Mouse (Mus musculus) T-helper 2 cell (primary cell): ENCODE data around the gene Ankrd33b.

ENCODE experiments used
- in situ Hi-C: fragments of 300-600 bp; cut with MboI, MseI; formaldehyde crosslinking; loops from one replicate; pipeline ENCODE4 v1.15.1; 2025; ENCODE audit warnings: high pct_unique_total_duplicates

Gene Ankrd33b

DNA sequence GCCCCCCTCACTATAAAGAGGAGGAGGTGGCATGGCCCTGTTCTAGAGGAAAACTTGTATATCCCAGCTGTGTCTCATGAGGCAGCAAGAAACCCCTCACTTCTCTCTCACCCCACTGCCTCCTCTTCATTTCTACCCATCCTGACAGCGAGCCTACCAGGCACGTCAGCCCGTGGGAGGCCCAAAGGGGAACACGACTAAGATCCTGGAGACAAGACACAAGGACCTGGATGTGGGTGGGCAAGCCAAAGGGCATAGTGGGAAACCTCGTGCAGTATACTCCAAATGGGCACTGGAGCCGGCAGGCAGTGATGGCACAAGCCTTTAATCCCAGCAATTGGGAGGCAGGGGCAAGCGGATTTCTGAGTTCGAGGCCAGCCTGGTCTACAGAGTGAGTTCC is 1.0 kb upstream of the Ankrd33b start:
- in situ Hi-C loops = no loop called here

DNA sequence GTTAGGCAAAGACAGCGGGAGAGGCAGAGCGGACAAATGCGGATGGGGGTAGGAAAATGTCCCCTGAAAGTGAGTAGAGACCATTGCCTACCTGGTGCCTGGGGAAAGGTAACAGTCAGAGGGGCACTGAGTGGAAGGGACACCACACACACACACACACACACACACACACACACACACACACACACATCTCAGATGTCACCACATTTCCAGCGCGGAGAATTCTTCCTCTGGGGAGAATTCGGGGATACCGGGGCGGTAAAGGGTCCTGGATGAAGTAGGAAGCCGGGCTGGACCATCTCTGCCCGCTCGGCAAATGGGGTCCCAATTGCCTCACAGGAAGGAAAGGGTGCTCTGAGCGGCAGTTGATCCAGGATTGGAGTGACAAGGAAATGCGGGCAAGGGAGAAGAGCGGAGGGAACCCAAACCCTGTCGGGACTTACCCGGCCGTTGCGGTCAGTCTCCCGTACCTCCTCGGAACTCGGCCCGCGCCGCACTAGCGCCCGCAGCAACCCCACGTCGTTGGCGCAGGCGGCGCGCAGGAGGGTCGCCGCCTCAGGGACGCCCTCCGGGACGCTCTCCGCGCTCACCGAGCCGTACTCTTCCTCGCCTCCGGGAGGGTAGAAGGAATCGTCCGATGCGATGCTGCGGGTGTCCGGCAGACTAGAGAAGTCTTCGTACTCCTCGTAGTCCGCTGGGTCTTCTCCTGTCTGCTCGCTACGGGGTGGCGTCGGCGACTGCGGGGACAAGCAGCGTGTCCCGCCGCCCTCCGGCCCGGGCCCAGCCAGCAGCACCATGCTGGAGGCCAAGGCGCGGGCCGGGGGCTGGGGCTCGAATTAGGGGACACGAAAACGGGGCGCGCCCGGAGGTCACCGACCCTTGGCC is 688 bp downstream of the Ankrd33b start:
- in situ Hi-C loops = no loop called here

DNA sequence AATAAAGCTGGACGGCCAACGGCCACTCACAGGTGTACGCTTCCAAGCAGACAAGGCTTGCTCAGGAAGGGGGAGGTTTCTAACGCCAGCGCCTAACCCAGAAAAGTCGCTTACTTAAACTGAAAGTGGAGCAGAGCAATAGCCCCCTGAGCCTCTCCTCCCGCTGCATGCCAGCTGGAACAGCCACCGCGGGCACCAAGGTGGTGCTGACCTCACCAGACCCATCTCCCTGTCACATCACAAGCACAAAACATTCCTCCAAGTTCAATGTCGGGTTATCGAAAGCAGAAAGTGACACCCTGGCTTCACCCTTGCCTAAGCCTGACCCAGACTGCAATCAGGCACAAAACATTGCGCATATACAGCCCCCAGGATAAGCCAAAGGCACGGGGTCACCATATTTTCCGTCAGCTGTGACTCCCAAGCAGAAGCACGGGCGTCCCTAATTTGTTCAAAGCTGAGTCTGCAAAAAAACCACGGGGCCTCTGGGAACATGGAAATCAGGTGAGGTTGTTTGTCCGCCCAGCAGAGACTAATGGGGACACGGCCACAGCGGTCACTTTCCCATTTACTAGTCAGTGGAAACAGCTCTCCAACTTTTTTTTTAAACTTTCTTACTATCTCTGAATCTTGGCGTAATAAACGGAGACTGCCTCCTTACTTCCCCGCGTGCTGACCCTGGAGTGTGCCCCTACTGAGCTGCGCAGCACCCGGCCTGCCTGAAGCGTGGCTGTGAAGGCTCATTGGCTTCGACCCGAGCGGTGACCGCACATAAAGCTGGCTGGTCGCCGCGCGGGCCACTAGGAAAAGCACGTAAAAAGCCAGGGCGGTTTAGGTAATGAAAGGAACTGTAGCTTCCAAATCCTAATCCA is 1.6 kb downstream of the Ankrd33b start:
- in situ Hi-C loops = no loop called here

DNA sequence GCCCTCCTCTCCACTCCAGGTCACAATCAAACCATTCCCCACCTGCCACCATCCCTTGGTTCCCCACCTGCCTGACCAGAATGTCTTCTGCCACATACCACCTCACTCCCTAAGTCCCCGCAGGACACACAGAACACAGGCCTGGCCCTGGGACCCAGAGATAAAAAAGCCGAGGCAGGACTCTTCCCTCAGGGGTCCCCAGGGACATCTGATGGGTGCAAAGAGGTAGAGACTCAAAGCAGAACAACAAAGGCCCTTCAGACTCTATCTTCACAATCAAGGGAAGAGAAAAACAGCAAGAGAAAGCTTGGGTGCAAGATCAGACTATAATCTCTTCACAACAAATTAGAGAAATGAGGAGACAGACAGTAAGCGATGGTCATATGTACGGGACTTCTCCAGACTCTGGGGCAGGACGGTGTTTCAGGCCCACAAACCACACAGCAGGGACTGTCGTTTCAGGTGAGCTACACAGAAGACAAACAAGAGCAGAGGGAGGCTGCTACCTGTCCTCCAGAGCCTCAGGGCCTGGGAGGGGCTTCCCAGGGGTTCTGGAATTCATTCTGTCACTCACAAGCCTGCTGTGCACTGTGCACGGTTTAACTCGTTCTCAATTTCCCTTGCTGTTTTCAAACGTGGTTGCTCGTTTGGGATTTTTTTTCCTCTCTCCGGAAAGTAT is 2.3 kb downstream of the Ankrd33b start:
- in situ Hi-C loops = no loop called here

DNA sequence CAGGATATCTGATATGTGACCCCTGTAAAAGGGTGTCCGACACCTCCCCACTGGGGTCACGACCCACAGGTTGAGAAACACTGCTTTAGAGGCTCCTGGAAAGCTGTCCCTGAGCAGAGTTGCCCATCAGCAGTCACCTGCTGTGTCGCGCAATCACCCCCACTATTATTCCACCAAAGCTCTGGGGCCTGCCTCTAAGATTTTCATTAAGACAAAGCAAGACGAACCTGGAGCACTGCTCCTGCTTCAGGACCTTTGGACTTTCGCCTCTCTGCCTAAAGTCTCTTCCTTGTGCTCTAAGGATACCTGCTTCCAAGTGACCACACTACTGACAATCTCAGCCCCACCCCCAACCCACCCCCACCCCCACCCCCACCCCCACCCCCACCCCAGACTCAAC is 3.1 kb downstream of the Ankrd33b start:
- in situ Hi-C loops = no loop called here

DNA sequence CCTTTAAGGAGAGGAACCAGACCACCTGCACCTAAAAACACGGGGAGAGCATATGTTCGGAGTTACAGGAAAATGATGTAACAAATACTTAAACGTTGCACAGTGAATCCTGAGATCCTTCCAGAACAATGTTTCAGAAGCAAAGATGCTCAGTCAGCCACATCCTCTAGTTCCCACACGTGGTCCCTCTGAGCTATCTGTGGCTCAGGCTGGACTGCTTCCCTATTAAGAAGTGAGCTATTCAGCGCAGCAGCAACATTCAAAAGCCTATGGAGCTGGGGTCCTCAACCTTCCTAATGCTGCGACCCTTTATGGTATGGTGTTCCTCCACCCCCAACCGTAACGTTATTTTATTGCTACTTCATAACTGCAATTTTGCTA is 3.6 kb downstream of the Ankrd33b start:
- in situ Hi-C loops = no loop called here

DNA sequence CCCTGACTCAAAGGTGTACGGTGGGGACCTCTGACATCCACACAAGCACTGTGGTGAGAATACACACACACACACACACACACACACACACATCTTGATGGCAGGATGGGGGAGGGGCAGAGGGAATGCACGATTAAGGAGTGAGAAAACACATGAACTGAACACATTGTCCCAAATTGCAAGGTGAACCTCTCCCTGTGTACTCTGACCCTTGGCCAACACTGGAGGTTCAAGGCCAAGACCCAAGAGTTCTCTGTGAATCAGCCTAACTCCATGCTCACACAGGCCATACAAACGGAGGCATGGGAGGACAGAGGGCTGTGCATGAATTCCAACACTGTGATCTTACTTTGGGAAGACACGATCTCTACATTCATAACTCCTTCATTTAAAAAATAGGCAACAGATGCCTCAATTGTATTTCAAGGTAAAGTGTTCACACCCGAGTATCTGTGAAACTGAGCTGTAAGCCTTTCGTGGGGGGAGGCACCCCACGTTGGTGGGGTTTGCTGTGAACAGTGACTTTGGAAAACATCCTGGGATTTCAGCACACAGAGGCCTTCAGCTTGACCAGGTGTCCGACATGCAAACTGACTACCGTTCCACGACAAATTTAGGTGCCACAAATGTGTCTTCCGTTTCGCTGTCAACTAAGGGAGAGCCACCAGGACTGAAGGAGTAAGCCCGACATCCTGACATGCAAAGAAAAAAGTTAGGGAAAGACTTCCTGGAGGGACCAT is 4.1 kb downstream of the Ankrd33b start:
- in situ Hi-C loops = no loop called here

DNA sequence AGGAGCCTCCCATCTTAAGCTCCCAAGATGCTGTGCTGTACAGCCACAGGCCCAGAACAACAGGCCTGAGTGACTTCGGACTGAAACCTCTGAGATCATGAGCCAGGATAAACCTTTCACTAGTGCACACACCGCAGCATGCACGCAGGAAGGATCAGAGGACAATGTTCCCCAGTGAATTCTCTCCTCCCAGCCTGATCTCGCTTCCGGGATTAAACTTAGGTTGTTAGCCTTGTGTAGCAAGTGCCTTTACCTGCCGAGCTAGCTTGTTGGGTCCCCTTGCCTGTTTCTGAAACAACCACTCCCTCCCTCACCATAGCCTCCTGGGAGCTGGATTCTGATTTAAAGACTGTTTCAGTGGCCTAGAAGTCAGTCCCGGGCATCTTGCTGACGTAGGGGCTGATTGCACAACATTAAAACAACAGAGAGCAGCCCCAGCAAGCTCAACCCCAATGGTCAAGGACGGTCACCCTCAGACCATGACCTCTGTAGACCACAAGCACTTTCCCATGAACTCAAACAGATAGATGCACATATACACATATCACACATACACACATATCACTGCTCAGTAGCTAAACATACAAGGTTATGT is 6.2 kb downstream of the Ankrd33b start:
- in situ Hi-C loops = no loop called here

DNA sequence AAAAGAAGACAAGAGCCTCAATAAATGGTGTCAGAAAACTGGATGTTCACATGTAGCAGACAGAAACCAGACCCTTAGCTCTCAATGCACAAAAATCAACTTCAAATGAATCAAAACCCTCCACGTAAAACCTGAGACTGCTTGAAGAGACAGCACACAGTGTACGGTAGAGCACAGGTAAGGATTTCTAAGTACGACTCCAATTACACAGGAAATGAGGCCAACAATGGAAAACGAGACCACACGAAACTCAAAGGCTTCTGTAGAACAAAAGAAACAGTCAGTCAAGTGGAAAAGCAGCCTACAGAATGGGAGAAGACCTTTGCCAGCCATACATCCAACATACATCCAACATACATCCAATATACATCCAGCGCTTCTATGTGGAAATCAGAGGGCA is 6.9 kb downstream of the Ankrd33b start:
- in situ Hi-C loops = no loop called here

DNA sequence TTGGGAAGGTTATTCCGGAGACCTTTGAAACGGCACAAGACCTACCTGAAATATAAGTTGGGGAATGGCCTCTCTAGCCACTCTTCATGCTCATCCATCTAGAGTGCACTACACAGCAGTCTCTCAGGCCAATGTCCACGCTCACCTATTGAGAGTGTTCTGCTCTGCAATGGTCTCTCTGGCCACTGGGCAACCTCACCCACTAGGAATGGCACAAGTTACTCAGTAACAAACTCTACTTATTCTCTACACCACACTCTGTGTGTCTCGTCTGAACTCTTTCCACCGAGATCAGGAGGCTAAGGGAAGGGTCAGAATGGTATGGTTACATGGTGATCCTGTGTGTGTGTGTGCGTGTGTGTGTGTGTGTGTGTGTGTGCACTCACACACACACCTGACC is 7.7 kb downstream of the Ankrd33b start:
- in situ Hi-C loops = no loop called here

DNA sequence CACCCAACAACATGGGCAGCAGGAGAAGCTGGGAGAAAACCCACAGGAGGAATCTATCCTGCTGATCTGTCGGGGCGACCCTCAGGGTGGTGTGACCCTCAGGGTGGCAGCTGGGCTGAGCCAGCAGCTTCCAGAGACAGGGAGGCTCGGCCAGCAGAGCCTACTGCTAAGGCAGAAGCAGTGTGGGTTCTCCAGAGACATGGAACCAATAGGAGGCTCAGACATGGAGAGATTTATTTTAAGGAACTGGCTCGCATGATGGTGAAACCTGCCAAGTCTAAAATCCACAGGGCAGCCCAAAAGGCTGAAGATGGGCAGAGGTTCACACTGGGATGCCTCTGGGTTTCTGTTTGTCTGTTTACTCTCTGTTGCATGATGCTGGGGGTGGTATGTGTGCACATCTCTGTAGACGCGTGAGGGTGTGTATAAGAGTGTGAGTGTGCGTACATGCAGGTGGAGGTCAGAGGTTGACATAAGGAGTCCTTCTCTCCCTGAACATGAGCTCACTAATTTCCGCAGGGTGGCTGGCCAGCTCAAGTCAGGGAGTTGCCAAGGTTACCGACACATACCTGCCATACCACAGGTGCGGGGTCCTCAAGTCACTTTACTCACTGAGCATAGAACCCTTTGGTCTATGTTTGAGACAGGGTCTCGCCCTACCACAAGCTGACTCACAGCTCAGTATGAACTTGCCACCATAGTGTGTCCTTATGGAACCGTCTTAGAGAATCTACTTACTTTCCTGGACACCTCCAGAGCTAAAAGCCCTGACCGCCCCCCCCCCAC is 14.8 kb downstream of the Ankrd33b start:
- in situ Hi-C loops = no loop called here

DNA sequence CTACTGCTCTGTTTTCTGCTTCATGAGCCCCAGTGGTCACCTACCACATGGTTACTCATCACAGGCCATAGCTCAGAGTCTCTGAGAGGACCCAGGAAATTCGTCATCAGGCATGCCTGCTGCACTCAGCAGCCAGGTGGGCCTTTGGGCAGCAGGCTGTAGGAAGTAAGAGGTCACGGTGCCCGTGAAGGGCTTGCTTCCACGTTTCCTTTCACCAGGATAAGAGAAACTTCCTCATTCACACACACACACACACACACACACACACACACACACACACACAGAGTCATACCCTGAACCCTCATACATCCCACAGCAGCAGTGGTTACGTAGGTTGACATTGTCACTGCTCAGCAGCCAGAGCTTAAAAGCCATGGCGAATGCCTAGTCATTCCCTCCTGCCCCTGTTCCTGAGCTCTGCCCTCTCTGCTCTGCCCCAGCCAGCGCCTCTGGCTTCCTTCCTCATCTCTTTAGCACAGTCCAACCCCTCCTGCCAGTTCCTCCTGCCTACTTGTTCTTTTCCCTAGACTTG is 17.6 kb downstream of the Ankrd33b start:
- in situ Hi-C loops = no loop called here

DNA sequence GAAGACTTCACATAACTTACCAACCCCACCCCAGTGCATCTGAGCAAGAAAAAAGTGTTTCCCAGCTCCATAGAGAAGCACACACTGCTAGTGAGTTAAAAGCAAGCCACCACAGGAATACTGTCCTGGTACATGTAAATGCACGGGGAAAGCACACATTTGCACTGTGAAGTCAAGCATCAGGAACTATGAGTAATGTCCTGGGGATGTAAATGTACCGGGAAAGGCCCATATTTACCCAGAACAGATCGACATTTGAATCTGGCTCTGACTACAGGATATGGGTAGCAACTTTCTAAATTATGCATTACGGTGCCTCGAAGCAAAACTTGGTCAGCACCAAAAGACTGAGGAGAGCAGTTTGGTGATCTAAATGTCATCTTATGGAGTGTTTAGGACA is 18.5 kb downstream of the Ankrd33b start:
- in situ Hi-C loops = no loop called here

DNA sequence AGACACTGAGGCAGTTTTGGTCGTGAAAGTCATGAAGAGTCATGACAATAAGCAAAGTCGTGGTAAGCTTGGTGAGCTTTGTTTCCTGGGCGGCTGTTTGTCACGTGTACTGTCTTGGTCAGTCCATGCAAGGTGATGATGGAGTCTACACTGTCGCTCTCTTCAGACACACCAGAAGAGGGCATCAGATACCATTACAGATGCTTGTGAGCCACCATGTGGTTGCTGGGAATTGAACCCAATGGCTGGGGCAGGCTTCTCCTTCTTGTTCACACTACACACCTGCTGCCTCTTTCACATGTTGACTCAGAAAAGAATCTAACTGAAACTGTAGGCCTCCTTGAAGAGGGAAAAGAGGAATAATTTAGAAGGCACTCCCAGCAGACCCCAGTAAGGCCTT is 19.3 kb downstream of the Ankrd33b start:
- in situ Hi-C loops = no loop called here

DNA sequence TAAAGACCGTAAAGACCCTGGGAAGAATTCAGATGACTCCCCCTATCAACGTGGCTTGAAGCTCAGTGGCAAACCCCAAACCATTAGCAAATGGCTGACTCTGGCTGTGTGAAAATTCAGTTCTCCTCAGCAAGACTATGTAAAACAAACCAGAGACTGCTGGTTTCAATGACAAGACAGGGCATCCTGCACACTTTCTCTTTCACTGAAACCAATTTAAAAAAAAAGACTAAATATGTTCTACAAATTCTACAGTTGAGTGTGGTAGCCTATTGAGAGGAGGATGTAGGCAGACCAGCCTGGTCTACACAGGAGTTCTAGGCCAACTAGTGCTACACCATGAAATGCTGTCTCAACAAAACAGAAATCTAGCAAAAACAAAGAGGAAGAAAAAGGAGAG is 21.0 kb downstream of the Ankrd33b start:
- in situ Hi-C loops = no loop called here

DNA sequence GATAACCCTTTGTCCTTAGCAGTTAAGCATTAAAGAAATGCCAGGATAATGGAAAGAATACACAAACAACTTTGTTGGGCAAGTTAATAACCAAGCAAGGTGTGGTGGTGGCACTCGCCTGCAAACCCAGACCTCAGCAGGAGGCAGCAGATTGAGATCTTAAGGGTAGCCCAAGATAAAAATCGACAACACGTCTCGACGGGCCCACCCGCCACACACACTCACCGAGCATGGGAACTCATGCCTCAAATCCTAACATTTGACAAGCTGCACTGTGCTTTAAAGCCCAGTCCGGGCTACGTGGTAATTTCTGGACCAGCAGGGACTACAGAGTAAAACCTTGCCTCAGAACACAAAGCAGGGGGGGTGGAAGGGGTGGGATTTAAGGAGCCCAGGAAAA is 22.2 kb downstream of the Ankrd33b start:
- in situ Hi-C loops = no loop called here

DNA sequence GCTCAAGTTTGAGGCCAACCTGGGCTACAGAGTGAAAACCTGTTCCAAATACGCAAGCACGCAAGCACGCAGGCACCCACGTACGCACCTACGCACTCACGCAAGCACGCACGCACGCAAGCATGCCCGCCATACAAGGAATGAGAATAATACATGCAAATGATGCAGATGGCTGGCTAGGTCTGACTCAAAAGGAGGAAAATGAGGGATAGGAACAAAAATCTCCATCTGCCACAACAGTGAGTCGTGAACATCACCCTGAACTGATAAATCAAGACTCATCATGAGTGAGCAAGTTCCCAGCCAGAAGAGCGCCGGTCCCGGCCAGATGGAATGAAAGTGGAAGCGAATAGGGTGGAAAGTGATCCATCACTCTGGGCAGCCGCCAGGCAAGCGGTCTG is 22.7 kb downstream of the Ankrd33b start:
- in situ Hi-C loops = no loop called here

DNA sequence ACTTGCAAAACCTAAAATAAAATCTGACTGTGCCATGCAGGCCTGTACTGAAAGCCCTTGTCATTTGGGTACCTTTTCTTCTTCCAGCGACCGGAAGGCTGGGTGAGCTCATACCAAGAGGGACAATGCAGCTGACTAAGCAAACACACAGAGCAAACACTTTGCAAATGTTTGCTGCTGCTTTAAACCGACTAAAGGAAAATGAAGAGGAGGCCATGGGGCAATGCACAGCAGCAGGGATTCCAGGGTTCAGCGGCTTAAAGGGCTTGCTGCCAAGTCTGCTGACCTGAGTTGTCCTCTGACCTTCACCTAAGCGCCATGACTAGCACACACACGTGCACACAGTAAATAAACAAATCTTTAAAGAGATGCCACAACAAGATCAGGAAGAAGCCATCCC is 23.9 kb downstream of the Ankrd33b start:
- in situ Hi-C loops = no loop called here

DNA sequence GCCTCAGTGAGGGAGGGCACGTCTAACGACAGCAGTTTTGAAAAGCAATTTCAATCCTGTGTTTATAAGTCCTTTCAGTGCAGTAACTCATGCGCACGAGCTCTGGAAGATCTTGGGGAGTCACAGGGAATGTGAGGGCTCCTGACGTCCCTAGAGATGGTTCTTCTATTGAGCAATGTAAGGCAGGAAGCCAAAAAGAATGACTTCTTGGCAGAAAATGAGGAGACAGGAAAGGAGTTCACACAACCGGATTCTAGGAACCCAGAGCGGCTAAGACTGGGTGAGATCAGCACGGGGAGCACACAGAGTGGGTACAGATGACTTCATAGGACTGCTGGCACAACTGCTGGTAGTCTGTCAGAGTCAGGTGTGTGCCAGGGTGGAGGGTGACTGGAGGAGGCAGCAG is 25.0 kb downstream of the Ankrd33b start:
- in situ Hi-C loops = no loop called here

DNA sequence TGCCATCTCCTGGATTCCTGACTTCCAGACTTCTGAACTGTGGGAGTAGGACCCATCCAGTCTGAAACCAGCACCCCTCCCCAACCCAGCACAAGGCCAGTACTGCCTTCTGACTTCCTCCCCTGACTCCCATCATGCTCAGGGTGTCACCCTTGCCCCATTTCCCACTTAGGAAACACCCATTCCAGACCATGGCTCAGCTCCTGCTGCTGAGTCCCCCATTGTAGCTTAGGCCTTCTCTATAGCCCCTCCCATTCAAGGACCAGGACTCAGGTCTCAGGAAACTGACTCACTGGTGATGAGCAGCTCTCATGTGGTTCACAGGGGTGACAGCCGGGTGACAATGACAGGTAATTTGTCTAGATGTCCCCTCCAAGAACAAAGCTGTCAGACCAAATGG is 25.5 kb downstream of the Ankrd33b start:
- in situ Hi-C loops = no loop called here
